Mouse (Mus musculus) thymus, adult 2 months (tissue): ENCODE measurements at regions not wholly inside any gene's neighbourhood (a gene's known extent, or its start where the extent isn't known, plus 50 kb on each side); places are given as distances from the start of the nearest gene placed in this dataset.

Experiments used
- DNase-seq: peaks from one replicate; pipeline ENCODE4 v3.0.0; 2021
- H3K27ac ChIP-seq: fragments of 200-500 bp; 2 replicates; pipeline ENCODE4 v1.5.1; 2012; ENCODE audit warnings: low read length, control low read depth; ENCODE audit not compliant: control insufficient read depth, insufficient read depth
- H3K27me3 ChIP-seq: fragments of 200-500 bp; 2 replicates; pipeline ENCODE4 v1.6.1; 2012; ENCODE audit warnings: mild to moderate bottlenecking, low read length, moderate library complexity, mixed read lengths; ENCODE audit not compliant: control insufficient read depth, insufficient read depth
- H3K36me3 ChIP-seq: fragments of 200-500 bp; 2 replicates; pipeline ENCODE4 v1.6.1; 2012; ENCODE audit warnings: mild to moderate bottlenecking, low read length, moderate library complexity; ENCODE audit not compliant: control insufficient read depth, insufficient read depth
- H3K4me1 ChIP-seq: fragments of 200-500 bp; replicated peaks from 2 replicates; pipeline ENCODE4 v1.6.1; 2012; ENCODE audit warnings: low read length; ENCODE audit not compliant: control insufficient read depth, insufficient read depth
- H3K4me3 ChIP-seq: fragments of 200-500 bp; 2 replicates; pipeline ENCODE4 v1.5.1; 2012; ENCODE audit warnings: mild to moderate bottlenecking, low read length, control low read depth, moderate library complexity; ENCODE audit not compliant: control insufficient read depth, insufficient read depth
- CTCF ChIP-seq: fragments of 200-500 bp; IDR thresholded peaks from 2 replicates; pipeline ENCODE4 v1.5.1; 2012; ENCODE audit warnings: mild to moderate bottlenecking, control low read depth, low read length, moderate library complexity, borderline replicate concordance; ENCODE audit not compliant: control insufficient read depth, poor library complexity, insufficient read depth; ENCODE audit errors: extremely low read depth
- POLR2A ChIP-seq: fragments of 200-500 bp; IDR thresholded peaks from 2 replicates; pipeline ENCODE4 v1.6.1; 2012; ENCODE audit warnings: mild to moderate bottlenecking, low read length, control low read depth, moderate library complexity; ENCODE audit not compliant: control insufficient read depth, poor library complexity, insufficient read depth; ENCODE audit errors: extremely low read depth
- WGBS: fragments of 180-500 bp; shearing (Covaris S2); methylation state at CpG from one replicate; pipeline ENCODE4 v1.1.7; 2018; 5-methylcytosine and 5-hydroxymethylcytosine counted together

- DNase-seq, result no peak
- 77% methylated on average over 6 of the region's 6 CpGs for WGBS
- no peak for TF ChIP-seq CTCF
- no peak for TF ChIP-seq POLR2A
- Histone ChIP-seq H3K27ac (no peak overlapping the region), H3K4me1 (peaks cover 8% of the 10 kb centered on the region), H3K36me3 (no peaks in the 10 kb centered on the region), H3K27me3 (no peaks in the 10 kb centered on the region), H3K4me3 (no peak overlapping the region)
Measured at GRCm38 (mm10) chr7:129791450-129791820, 199.8 kb downstream of the Wdr11 start.

GRCm38 (mm10) chr7:129793733-129794132 is 202.1 kb downstream of the Wdr11 start:
- H3K4me1 ChIP-seq, result peaks cover 3% of the 10 kb centered on the region
- TF ChIP-seq CTCF, result no peak
- no peak for TF ChIP-seq POLR2A
- H3K4me3 ChIP-seq, result no peak overlapping the region
- H3K36me3 ChIP-seq, result no peaks in the 10 kb centered on the region
- H3K27ac ChIP-seq, result no peak overlapping the region
- no peak for DNase-seq
- H3K27me3 ChIP-seq, result no peaks in the 10 kb centered on the region
- WGBS, result 93% methylated on average over 2 of the region's 2 CpGs

GRCm38 (mm10) chr7:129794276-129794675 is 202.6 kb downstream of the Wdr11 start:
- H3K36me3 ChIP-seq, result no peaks in the 10 kb centered on the region
- no peak overlapping the region for H3K27ac ChIP-seq
- DNase-seq, result no peak
- no peaks in the 10 kb centered on the region for H3K27me3 ChIP-seq
- WGBS, result 92% methylated on average over 5 of the region's 5 CpGs
- TF ChIP-seq CTCF (no peak), POLR2A (no peak)
- no peak overlapping the region for H3K4me3 ChIP-seq
- H3K4me1 ChIP-seq, result peaks cover 3% of the 10 kb centered on the region

GRCm38 (mm10) chr7:129798525-129798924 is 206.9 kb downstream of the Wdr11 start:
- H3K4me3 ChIP-seq, result no peak overlapping the region
- H3K27me3 ChIP-seq, result no peaks in the 10 kb centered on the region
- TF ChIP-seq CTCF (no peak), POLR2A (no peak)
- no peaks in the 10 kb centered on the region for H3K36me3 ChIP-seq
- no peak overlapping the region for H3K27ac ChIP-seq
- H3K4me1 ChIP-seq, result peaks cover 16% of the 10 kb centered on the region
- 85% methylated on average over 5 of the region's 5 CpGs for WGBS
- no peak for DNase-seq

- TF ChIP-seq POLR2A, result no peak
- TF ChIP-seq CTCF, result no peak
- 25% methylated on average over 6 of the region's 6 CpGs for WGBS
- Histone ChIP-seq H3K27ac (peak overlapping the region; percentile 30), H3K36me3 (no peaks in the 10 kb centered on the region), H3K4me3 (no peak overlapping the region), H3K4me1 (peaks cover 16% of the 10 kb centered on the region), H3K27me3 (no peaks in the 10 kb centered on the region)
- peak; percentile 55 for DNase-seq
Measured at GRCm38 (mm10) chr7:129800461-129800867, 208.8 kb downstream of the Wdr11 start.

GRCm38 (mm10) chr7:129801431-129801847 is 209.8 kb downstream of the Wdr11 start:
- Histone ChIP-seq H3K4me1 (peaks cover 16% of the 10 kb centered on the region), H3K4me3 (no peak overlapping the region), H3K27me3 (no peaks in the 10 kb centered on the region), H3K27ac (peak overlapping the region; percentile 17; the same call in 1 of the 2 replicates), H3K36me3 (no peaks in the 10 kb centered on the region)
- TF ChIP-seq POLR2A (no peak), CTCF (no peak)
- DNase-seq, result no peak
- WGBS, result 91% methylated on average over 2 of the region's 2 CpGs

GRCm38 (mm10) chr7:129802168-129802567 is 210.5 kb downstream of the Wdr11 start:
- H3K27ac ChIP-seq, result no peak overlapping the region
- peaks cover 16% of the 10 kb centered on the region for H3K4me1 ChIP-seq
- no peak overlapping the region for H3K4me3 ChIP-seq
- WGBS, result 96% methylated on average over 6 of the region's 6 CpGs
- no peaks in the 10 kb centered on the region for H3K27me3 ChIP-seq
- no peak for DNase-seq
- TF ChIP-seq CTCF, result no peak
- no peak for TF ChIP-seq POLR2A
- no peaks in the 10 kb centered on the region for H3K36me3 ChIP-seq
